Mouse (Mus musculus) cerebellum, adult 2 months (tissue): ENCODE data around the gene Neu1.

ENCODE experiments used
- CTCF ChIP-seq: fragments of 200-500 bp; IDR thresholded peaks from 2 replicates; pipeline ENCODE4 v1.5.1; 2011; ENCODE audit warnings: low read depth, mild to moderate bottlenecking, control low read depth, low read length, moderate library complexity, borderline replicate concordance; ENCODE audit not compliant: insufficient read depth
- POLR2A ChIP-seq: fragments of 200-500 bp; IDR thresholded peaks from 2 replicates; pipeline ENCODE4 v1.6.1; 2011; ENCODE audit warnings: low read length, control low read depth, borderline replicate concordance; ENCODE audit not compliant: insufficient read depth

- TF ChIP-seq CTCF (peak; percentile 57), POLR2A (peak; percentile 63; the same call in 1 of the 2 replicates)
These were observed at the start of gene Neu1 for GRCm38 (mm10) chr17:34931061-34931734.
